Comparison of ENCODE assay signal across 8 mouse cellular contexts in genomic region chr7:56018972-56019929, GRCm38 (mm10). TPM values are rescaled to one million over a fixed set of nuclear protein-coding genes. Genes with fewer than 3 reads are reported as not detected.
DNase-seq lines count a peak whose midpoint lies in the region; ATAC-seq lines count a peak whose summit lies in the region.

No protein-coding gene starts in this region.

- H3K4me1 ChIP-seq in embryonic facial prominence, embryonic 12.5 days, result peaks cover 3% of the 10 kb centered on the region
- peaks cover 7% of the 10 kb centered on the region for H3K4me1 ChIP-seq in limb, embryonic 12.5 days (replicated peaks)
- H3K4me1 ChIP-seq in midbrain, embryonic 13.5 days (replicated peaks), result peaks cover 15% of the 10 kb centered on the region

- peak; percentile 66 for DNase-seq in 416B (ENCODE audit: low read depth)
- DNase-seq in adrenal gland, postnatal 25 days, result peak; percentile 80
- peak; percentile 76 to 78 for DNase-seq in heart, adult 18-20 months
- peak; percentile 69 for DNase-seq in kidney, adult 18-20 months
- DNase-seq in spleen, adult 18-20 months, result peak; percentile 20 to 58

- peak; percentile 92 for ATAC-seq in embryonic facial prominence, embryonic 12.5 days (ENCODE audit: insufficient number of reproducible peaks, insufficient read depth, low FRiP score, low TSS enrichment)
- peak; percentile 91 for ATAC-seq in limb, embryonic 12.5 days (ENCODE audit: insufficient number of reproducible peaks, insufficient read depth, low FRiP score, low TSS enrichment, low read depth)
- ATAC-seq in midbrain, embryonic 13.5 days, result peak; percentile 96

- WGBS in embryonic facial prominence, embryonic 12.5 days, result under 1% methylated on average over 71 of the region's 71 CpGs
- WGBS in limb, embryonic 12.5 days, result under 1% methylated on average over 70 of the region's 71 CpGs
- under 1% methylated on average over 63 of the region's 71 CpGs for WGBS in midbrain, embryonic 13.5 days

- no peaks in the 10 kb centered on the region for H3K36me3 ChIP-seq in embryonic facial prominence, embryonic 12.5 days
- no peaks in the 10 kb centered on the region for H3K36me3 ChIP-seq in limb, embryonic 12.5 days
- H3K36me3 ChIP-seq in midbrain, embryonic 13.5 days, result peaks cover 8% of the 10 kb centered on the region; the same call in 1 of the 2 replicates

- H3K9ac ChIP-seq in embryonic facial prominence, embryonic 12.5 days, result peak overlapping the region; percentile 74
- peak overlapping the region; percentile 71 for H3K9ac ChIP-seq in limb, embryonic 12.5 days (replicated peaks)
- H3K9ac ChIP-seq in midbrain, embryonic 13.5 days (replicated peaks), result peak overlapping the region; percentile 75

- H3K4me3 ChIP-seq in embryonic facial prominence, embryonic 12.5 days, result peak overlapping the region; percentile 68
- peak overlapping the region; percentile 68 for H3K4me3 ChIP-seq in limb, embryonic 12.5 days (replicated peaks)
- peak overlapping the region; percentile 61 for H3K4me3 ChIP-seq in midbrain, embryonic 13.5 days (replicated peaks)

- no peaks in the 10 kb centered on the region for H3K9me3 ChIP-seq in embryonic facial prominence, embryonic 12.5 days
- no peaks in the 10 kb centered on the region for H3K9me3 ChIP-seq in limb, embryonic 12.5 days
- no peaks in the 10 kb centered on the region for H3K9me3 ChIP-seq in midbrain, embryonic 13.5 days

- H3K27ac ChIP-seq in embryonic facial prominence, embryonic 12.5 days, result peak overlapping the region; percentile 76
- peak overlapping the region; percentile 72 for H3K27ac ChIP-seq in limb, embryonic 12.5 days
- peak overlapping the region; percentile 82 for H3K27ac ChIP-seq in midbrain, embryonic 13.5 days

- no peaks in the 10 kb centered on the region for H3K27me3 ChIP-seq in embryonic facial prominence, embryonic 12.5 days
- H3K27me3 ChIP-seq in limb, embryonic 12.5 days, result no peaks in the 10 kb centered on the region
- H3K27me3 ChIP-seq in midbrain, embryonic 13.5 days, result no peaks in the 10 kb centered on the region

- H3K4me2 ChIP-seq in embryonic facial prominence, embryonic 12.5 days (replicated peaks), result peak overlapping the region; percentile 77
- peak overlapping the region; percentile 73 for H3K4me2 ChIP-seq in limb, embryonic 12.5 days
- H3K4me2 ChIP-seq in midbrain, embryonic 13.5 days (replicated peaks), result peak overlapping the region; percentile 73

RNA-seq across cellular contexts. Expression of gene Nipa1, which starts 0.5 kb away (rescaled TPM):
- total RNA-seq in adrenal gland, postnatal 25 days (2021), result 5.1 and 7.6 TPM in 2 replicates
- 9.9 and 10.0 TPM in 2 replicates for polyA plus RNA-seq in embryonic facial prominence, embryonic 12.5 days (2016; fragmentation: Nextera tagmentation; extraction: Ambion mirVana)
- total RNA-seq in heart, adult 18-20 months (2021), result 1 to 10 TPM; 7.7 to 7.9 TPM
- polyA plus RNA-seq in limb, embryonic 12.5 days (2016; fragmentation: Nextera tagmentation; extraction: Ambion mirVana), result 8.1 and 9.0 TPM in 2 replicates
- 20.0 and 21.8 TPM in 2 replicates for polyA plus RNA-seq in midbrain, embryonic 13.5 days (2015; fragmentation: Nextera tagmentation; extraction: Ambion mirVana)

RNA-seq across cellular contexts. Expression of gene Herc2, which starts 30.7 kb away (rescaled TPM):
- total RNA-seq in adrenal gland, postnatal 25 days (2021), result 64.1 and 74.7 TPM in 2 replicates
- polyA plus RNA-seq in embryonic facial prominence, embryonic 12.5 days (2016; fragmentation: Nextera tagmentation; extraction: Ambion mirVana), result 27.9 and 28.1 TPM in 2 replicates
- 10 to 100 TPM; 37.6 to 38.2 TPM for total RNA-seq in heart, adult 18-20 months (2021)
- polyA plus RNA-seq in limb, embryonic 12.5 days (2016; fragmentation: Nextera tagmentation; extraction: Ambion mirVana), result 25.8 and 25.9 TPM in 2 replicates
- 47.4 and 50.4 TPM in 2 replicates for polyA plus RNA-seq in midbrain, embryonic 13.5 days (2015; fragmentation: Nextera tagmentation; extraction: Ambion mirVana)

RNA-seq across cellular contexts. Expression of gene Nipa2, which starts 57.0 kb away (rescaled TPM):
- 31.1 and 51.9 TPM in 2 replicates for total RNA-seq in adrenal gland, postnatal 25 days (2021)
- polyA plus RNA-seq in embryonic facial prominence, embryonic 12.5 days (2016; fragmentation: Nextera tagmentation; extraction: Ambion mirVana), result 47.9 and 48.0 TPM in 2 replicates
- total RNA-seq in heart, adult 18-20 months (2021), result 10 to 100 TPM; 38.8 to 40.0 TPM
- polyA plus RNA-seq in limb, embryonic 12.5 days (2016; fragmentation: Nextera tagmentation; extraction: Ambion mirVana), result 44.5 and 52.2 TPM in 2 replicates
- polyA plus RNA-seq in midbrain, embryonic 13.5 days (2015; fragmentation: Nextera tagmentation; extraction: Ambion mirVana), result 33.2 and 34.5 TPM in 2 replicates

Comparison
In these comparisons a context has a peak if more than half of its experiments do, and no peak if none do; other contexts are left out.
1. Peak in every context shown above with its lines: DNase-seq, ATAC-seq, H3K4me3 ChIP-seq and H3K27ac ChIP-seq.